Mouse (Mus musculus) adrenal gland, postnatal 25 days (tissue): ENCODE measurements at regions not wholly inside any gene's neighbourhood (a gene's known extent, or its start where the extent isn't known, plus 50 kb on each side); places are given as distances from the start of the nearest gene placed in this dataset.

Experiments
- DNase-seq: peaks from one replicate; pipeline ENCODE4 v3.0.0; 2021; ENCODE audit warnings: mixed read lengths

GRCm38 (mm10) chr9:26601979-26602378 is 131.5 kb upstream of the B3gat1 start:
- no peak for DNase-seq

DNA sequence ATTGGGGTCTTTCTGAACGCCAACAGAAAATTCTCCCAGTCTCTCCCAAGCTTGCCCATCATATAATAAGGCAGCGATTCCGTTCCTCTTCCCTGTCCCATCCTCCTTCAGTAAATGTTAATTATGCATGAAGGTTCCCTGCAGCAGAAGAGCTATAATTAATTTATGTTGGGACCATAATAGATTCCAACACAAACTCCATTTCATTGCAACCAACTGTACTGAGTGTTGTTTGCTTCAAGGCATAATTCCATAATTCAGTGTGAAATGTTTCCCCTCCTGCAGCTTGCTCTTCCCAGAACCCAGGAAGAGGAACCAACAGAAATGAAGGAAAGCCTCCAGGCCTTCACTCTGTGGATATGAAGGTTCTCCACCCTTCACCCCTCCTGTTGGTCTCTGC is 129.0 kb upstream of the B3gat1 start:
- no peak for DNase-seq

GRCm38 (mm10) chr9:26611711-26612437 is 121.7 kb upstream of the B3gat1 start:
- no peak for DNase-seq

DNA sequence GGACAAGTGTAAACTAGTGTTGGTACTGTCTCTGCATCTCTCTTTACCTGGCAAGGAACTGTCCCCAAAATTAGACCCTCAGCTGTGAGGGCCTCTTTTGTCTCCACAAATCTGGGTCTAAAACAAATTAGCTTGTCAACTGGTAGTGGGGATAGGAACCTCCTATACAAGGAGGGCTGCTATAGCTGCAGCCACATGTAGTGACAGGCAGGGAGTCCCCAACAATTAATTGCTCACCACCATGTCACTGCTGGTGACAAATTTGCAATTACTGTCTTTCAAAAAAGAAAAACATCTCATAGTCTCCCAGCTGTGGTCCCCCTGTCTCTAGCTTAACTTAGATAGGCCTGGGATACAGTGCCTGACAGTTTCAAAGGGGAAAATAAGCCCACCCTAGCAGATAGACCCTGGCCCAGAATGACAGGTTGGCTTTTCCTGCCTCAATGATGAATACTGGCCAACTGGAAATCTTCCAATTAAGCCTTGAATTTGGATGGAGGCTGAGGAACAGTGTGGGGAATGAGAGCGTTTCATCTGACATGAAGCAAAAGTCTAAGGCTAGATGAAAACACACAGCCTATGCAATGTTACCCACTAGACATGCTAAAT is 110.6 kb upstream of the B3gat1 start:
- no peak for DNase-seq

DNA sequence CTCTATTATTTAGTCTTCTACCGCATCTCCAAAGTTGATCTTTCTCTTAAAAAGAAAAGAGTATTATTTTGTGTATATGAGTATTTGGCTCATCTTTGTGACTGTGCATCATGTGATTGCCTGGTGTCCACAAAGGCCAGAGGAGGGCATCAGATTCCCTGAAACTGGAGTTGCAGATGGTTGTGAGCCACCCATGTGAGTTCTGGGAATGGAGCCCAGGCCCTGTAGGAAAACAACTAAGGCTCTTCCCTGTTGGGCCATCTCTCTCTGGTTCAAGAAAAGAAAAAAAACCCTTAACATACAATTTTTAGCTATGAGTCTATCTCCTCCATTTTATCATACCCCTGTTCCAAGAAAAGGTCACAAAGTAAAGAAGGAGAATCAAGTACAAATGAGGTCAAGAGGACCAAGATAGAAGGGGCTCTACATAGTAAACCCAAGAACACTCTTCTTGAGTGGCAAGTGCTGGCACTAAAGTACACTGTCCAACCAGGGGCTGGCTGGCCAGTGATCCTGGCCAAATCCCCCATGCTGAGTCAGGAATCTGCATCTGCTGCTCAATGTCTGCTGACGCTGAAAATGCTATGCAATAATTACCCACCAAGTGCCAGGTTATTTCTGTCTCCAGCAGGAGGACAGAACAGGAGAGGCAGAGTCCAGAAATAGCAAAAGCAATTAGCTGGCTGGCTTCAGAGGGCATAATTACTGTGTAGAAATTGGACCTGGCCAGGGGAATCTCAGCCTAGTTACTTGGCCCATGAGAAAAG is 108.2 kb upstream of the B3gat1 start:
- DNase-seq: no peak

- no peak for DNase-seq
Measured at GRCm38 (mm10) chr9:26632891-26633650, 100.5 kb upstream of the B3gat1 start.

DNA sequence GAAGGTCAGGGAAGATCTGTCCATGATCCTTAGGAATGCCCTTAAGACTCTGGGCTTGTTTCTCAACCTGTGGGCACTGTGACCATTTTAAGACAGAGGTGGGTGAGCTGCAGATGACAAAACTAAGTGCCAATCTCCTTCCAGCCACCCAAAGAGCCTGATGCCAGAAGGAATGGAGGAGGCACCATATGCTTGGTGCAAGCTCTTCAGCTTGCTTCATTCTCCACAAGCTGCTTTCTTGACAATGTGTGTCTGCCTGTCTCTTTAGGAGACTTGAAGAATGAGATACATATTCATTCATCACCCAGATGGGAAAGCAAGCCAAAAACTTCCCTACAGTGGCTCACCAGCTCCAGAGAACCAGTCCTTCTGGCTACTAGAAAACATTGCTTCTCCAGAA is 98.3 kb upstream of the B3gat1 start:
- no peak for DNase-seq

DNA sequence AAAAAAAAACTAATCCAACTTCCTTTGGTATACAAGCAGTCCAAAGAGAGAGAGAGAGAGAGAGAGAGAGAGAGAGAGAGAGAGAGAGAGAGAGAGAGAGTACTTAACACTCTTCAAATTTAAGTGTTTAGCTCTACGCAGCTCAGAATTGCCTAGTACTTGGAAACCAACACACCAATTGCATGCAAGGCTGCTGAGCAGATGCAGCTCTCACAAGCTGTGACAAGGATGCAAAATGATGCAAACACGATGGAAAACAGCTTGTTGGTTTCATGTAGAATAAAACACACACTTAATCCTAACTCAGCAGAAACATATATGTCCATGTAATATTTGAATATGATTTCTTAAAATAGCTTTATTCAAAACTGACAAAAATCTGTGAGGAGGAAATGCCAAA is 94.9 kb upstream of the B3gat1 start:
- DNase-seq: no peak

DNA sequence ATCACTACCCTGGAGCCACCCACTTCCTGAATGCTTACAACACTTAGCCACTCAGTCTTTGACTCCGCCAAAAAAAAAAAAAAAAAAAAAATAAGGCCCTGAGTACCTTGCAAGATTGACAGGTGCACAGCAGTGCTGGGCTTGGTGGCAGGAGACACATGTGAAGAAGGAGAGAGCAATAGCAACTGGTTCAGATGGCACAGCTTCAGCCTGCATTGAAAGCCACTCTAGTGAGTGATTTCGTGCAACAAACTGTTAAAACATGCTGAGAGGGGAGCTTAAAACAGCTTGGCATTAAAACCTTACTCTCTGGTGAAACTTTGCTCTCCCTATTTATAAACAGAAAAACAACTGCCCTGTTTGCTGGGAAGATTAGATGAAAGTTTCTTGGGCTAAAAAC is 91.2 kb upstream of the B3gat1 start:
- no peak for DNase-seq

GRCm38 (mm10) chr9:26642831-26643230 is 90.7 kb upstream of the B3gat1 start:
- no peak for DNase-seq

DNA sequence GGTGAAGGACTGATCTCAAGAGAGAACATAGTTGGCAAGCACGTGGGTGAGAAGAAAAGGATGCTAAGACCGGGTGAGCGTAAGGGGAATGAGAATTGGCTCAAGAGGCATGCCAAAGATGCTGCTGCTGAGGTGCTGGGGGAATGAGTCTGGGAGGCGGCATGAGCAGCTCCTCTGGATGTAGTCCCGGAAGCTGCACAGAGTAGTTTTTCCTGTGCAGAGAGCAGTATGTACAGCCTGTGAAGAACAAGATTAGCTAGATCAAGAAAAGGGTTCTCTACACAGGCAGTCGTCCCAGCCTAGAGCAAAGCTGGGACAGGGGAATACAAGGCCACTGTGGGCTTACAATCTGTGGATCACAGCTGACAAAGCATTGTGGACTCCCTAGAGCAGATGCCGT is 84.0 kb upstream of the B3gat1 start:
- no peak for DNase-seq

DNA sequence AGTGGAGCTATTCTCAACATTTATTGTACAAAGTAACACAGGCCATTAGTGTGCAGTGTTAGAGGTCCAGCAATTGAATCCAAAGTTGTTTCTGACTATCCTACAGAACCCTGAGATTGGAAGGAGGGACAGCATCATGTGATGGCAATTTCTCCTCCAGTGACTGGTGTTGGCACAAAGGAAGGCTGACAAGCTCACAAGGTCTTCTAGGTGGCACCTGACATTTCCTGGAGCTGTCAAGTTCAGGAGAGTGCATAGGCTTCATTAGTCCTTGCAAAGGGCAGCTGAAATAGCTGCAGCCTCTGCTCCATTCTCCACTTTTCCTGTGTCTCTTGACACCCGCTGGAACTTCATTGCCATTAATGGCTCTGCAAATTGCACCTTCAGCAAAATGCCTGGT is 80.6 kb upstream of the B3gat1 start:
- DNase-seq: no peak

DNA sequence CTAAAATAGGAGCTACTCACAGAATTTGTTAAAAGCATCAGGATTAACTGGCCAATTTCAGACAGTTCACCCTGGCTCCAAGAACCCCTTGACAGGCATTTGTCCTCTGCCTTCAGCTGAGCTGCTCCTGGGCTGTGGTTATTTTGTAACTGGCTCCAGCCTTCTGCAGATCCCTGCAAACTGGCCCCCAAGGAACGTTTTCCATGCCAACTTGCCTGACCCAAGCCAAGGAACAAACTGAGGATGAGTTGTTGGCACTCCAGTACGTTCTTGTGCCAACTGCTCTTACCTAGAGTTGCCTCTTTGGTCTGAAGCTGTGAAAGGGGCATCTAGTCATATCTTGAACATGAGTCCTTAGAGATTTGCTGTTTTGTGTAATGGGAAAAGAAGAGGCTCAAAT is 74.2 kb upstream of the B3gat1 start:
- DNase-seq: no peak

- no peak for DNase-seq
Measured at GRCm38 (mm10) chr9:26663544-26663943, 70.0 kb upstream of the B3gat1 start.

- DNase-seq: peak; percentile 20
Measured at GRCm38 (mm10) chr9:26667835-26668234, 65.7 kb upstream of the B3gat1 start.

DNA sequence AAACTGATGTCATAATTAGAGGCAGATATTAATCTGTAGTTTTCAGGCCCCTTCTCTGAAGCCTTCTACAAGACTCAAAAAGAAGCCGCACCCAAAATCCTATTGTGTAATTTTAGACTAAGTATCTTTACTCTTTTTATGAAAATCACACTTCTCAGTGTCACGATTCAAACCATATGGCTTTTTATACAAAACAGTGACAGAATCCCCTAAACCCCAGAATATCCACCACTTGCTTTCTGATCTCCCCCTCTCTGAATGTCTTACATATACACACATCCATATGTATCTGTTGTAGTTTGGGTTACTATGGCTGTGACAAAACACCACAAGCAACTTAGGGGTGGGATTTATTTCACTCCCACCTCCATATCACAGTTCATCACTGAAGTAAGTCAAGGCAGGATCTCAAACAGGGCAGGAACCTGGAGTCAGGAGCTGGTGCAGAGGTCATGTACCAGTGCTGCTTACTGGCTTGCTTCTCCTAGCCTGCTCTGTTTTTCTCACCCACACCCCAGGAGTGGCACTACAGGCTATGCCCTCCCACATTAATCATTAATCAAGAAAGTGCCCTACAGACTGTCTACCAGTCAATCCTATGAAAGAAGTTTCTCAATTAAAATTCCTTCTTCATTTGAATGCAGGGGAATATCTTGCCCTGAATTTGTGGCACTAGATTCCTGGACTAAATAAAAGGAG is 59.3 kb upstream of the B3gat1 start:
- DNase-seq: no peak

DNA sequence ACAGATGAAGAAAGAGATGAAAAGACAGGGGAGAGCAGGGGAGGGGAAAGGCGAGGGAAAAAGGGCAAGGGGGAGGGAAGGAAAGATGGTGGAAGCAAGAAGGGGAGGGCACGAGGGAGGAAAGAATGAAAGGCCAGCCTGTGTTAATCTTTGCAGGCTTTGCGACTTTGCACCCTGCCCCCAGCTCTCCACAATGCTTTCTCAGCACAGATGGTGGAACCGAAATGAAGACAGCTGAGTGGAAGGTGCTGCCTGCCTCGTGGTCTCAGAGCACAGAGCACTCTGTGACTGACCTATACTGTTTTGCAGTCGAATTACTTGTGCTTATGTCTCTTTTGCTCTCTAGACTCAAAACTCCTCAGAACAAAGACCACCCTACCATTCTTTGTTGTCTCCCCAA is 55.2 kb upstream of the B3gat1 start:
- no peak for DNase-seq

DNA sequence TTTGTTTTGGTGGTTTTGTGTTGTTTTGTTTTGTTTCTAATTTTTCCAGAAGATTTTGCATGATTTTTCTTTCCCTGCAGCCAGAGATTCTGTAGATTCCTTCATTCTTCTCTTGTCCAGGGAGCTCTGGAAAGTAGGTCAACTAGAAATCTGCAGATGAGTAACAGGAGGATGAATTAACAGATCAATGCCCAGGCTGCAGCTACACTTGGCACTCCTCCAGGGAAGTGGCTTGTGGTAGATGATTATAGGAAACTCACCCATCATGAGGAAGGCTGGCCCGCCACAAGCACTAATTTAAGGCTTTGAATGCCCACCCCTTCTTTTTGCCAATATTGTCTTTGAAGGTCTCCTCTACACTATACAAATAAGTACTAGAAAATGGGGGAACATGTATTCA is 52.0 kb upstream of the B3gat1 start:
- no peak for DNase-seq
